Comparison of ENCODE assay signal across 8 mouse cellular contexts in genomic region chr15:77933770-77934169, GRCm38 (mm10). TPM values are rescaled to one million over a fixed set of nuclear protein-coding genes. Genes with fewer than 3 reads are reported as not detected.
A peak's percentile ranks its signal among the peaks of the same experiment; 100 is the strongest.
DNase-seq lines count a peak whose midpoint lies in the region; ATAC-seq and TF ChIP-seq lines count a peak whose summit lies in the region.

No protein-coding gene starts in this region.

- peak overlapping the region; percentile 26 to 49; a peak in 3 of 4 replicates for H3K4me3 ChIP-seq in MEL (ENCODE audit: control insufficient read depth in 1 of 2, insufficient read depth in 1 of 2, low read depth in 2 of 2, low read length in 2 of 2)
- H3K4me3 ChIP-seq in hindbrain, embryonic 11.5 days (ENCODE audit: low read depth, low read length), result no peak overlapping the region
- no peak overlapping the region for H3K4me3 ChIP-seq in lung, embryonic 16.5 days (ENCODE audit: low read length)
- no peak overlapping the region for H3K4me3 ChIP-seq in thymus, adult 2 months (ENCODE audit: control insufficient read depth, insufficient read depth, low read length)

- no peak overlapping the region; the same call in 1 of the 2 replicates for H3K4me2 ChIP-seq in hindbrain, embryonic 11.5 days (replicated peaks; ENCODE audit: low read depth, low read length)
- 0 out of 2 replicates have a peak overlapping the region, but pooled peaks have one; percentile 12 for H3K4me2 ChIP-seq in lung, embryonic 16.5 days (ENCODE audit: low read depth, low read length)

- peak; percentile 67 for TF ChIP-seq RAD21 in MEL (IDR thresholded peaks at IDR 0.05; ENCODE audit: low read depth, low read length)

- TF ChIP-seq POLR2A in MEL (IDR thresholded peaks at IDR 0.05; ENCODE audit: control insufficient read depth in 1 of 2, insufficient read depth in 1 of 2, low read depth in 1 of 2, low read length in 2 of 2, poor library complexity in 1 of 2), result no peak
- no peak for TF ChIP-seq POLR2A in thymus, adult 2 months (IDR thresholded peaks at IDR 0.05; ENCODE audit: control insufficient read depth, extremely low read depth, insufficient read depth, low read length, poor library complexity)

- peaks cover 8% of the 10 kb centered on the region; the same call in 1 of the 2 replicates for H3K79me2 ChIP-seq in MEL (ENCODE audit: control insufficient read depth, insufficient read depth, low read length, poor library complexity)

- H3K9ac ChIP-seq in MEL (ENCODE audit: control insufficient read depth, low read depth, low read length, poor library complexity, severe bottlenecking), result peak overlapping the region; percentile 42
- 0 out of 2 replicates have a peak overlapping the region, but pooled peaks have one; percentile 42 for H3K9ac ChIP-seq in hindbrain, embryonic 11.5 days (ENCODE audit: low read depth, low read length)
- H3K9ac ChIP-seq in lung, embryonic 16.5 days (ENCODE audit: low read length), result no peak overlapping the region

- H3K27me3 ChIP-seq in MEL (ENCODE audit: control insufficient read depth in 1 of 2, insufficient read depth in 2 of 2, low read length in 2 of 2), result no peaks in the 10 kb centered on the region
- no peaks in the 10 kb centered on the region for H3K27me3 ChIP-seq in hindbrain, embryonic 11.5 days (ENCODE audit: control insufficient read depth, insufficient read depth, low read length)
- no peaks in the 10 kb centered on the region for H3K27me3 ChIP-seq in lung, embryonic 16.5 days (ENCODE audit: control insufficient read depth, insufficient read depth, low read depth, low read length)
- H3K27me3 ChIP-seq in thymus, adult 2 months (ENCODE audit: control insufficient read depth, insufficient read depth, low read length), result no peaks in the 10 kb centered on the region

- no peak for TF ChIP-seq EP300 in MEL (IDR thresholded peaks at IDR 0.05; ENCODE audit: low read depth in 1 of 2, low read length in 2 of 2)

- WGBS in hindbrain, embryonic 11.5 days, result under 1% methylated on average over 14 of the region's 14 CpGs
- under 1% methylated on average over 14 of the region's 14 CpGs for WGBS in lung, embryonic 16.5 days
- WGBS in thymus, adult 2 months, result 1% methylated on average over 14 of the region's 14 CpGs

- peaks cover 2 to 28% of the 10 kb centered on the region in 2 experiments for H3K4me1 ChIP-seq in MEL (ENCODE audit: control insufficient read depth in 1 of 2, insufficient read depth in 2 of 2, low read length in 2 of 2)
- H3K4me1 ChIP-seq in hindbrain, embryonic 11.5 days (replicated peaks; ENCODE audit: control insufficient read depth, insufficient read depth, low read length), result peaks cover 3% of the 10 kb centered on the region; the same call in 1 of the 2 replicates
- H3K4me1 ChIP-seq in lung, embryonic 16.5 days (replicated peaks; ENCODE audit: control insufficient read depth, insufficient read depth, low read length), result peaks cover 6% of the 10 kb centered on the region
- H3K4me1 ChIP-seq in thymus, adult 2 months (replicated peaks; ENCODE audit: control insufficient read depth, insufficient read depth, low read length), result peaks cover 8% of the 10 kb centered on the region

- H3K27ac ChIP-seq in MEL (ENCODE audit: control insufficient read depth, low read depth, low read length), result no peak overlapping the region
- H3K27ac ChIP-seq in hindbrain, embryonic 11.5 days (ENCODE audit: low read depth, low read length), result no peak overlapping the region
- H3K27ac ChIP-seq in lung, embryonic 16.5 days (ENCODE audit: low read length), result no peak overlapping the region
- no peak overlapping the region for H3K27ac ChIP-seq in thymus, adult 2 months (ENCODE audit: control insufficient read depth, insufficient read depth, low read length)

- peaks cover 0 to 16% of the 10 kb centered on the region in 2 experiments; a peak in 2 of 4 replicates for H3K36me3 ChIP-seq in MEL (ENCODE audit: control insufficient read depth in 1 of 2, insufficient read depth in 2 of 2, low read length in 2 of 2)
- H3K36me3 ChIP-seq in hindbrain, embryonic 11.5 days (ENCODE audit: control insufficient read depth, insufficient read depth, low read length), result no peaks in the 10 kb centered on the region
- no peaks in the 10 kb centered on the region for H3K36me3 ChIP-seq in lung, embryonic 16.5 days (ENCODE audit: control insufficient read depth, insufficient read depth, low read length)
- H3K36me3 ChIP-seq in thymus, adult 2 months (ENCODE audit: control insufficient read depth, insufficient read depth, low read length), result no peaks in the 10 kb centered on the region

- H3K9me3 ChIP-seq in MEL (replicated peaks; ENCODE audit: insufficient read depth, low read length), result no peaks in the 10 kb centered on the region
- no peaks in the 10 kb centered on the region for H3K9me3 ChIP-seq in hindbrain, embryonic 11.5 days (ENCODE audit: control insufficient read depth, low read length)
- no peaks in the 10 kb centered on the region for H3K9me3 ChIP-seq in lung, embryonic 16.5 days (ENCODE audit: control insufficient read depth, low read length)

- peak; percentile 56; the same call in 1 of the 2 replicates for ATAC-seq in hindbrain, embryonic 11.5 days (ENCODE audit: low FRiP score)
- ATAC-seq in lung, embryonic 16.5 days (ENCODE audit: low read depth), result peak; percentile 41; the same call in 1 of the 2 replicates

- peak; percentile 94 to 95 (median 95) for TF ChIP-seq CTCF in MEL (IDR thresholded peaks at IDR 0.05 in 2 of 3, conservative IDR thresholded peaks at IDR 0.05 in 1 of 3; ENCODE audit: control insufficient read depth in 1 of 3, insufficient read depth in 1 of 3, low read depth in 2 of 3, low read length in 3 of 3, poor library complexity in 1 of 3, severe bottlenecking in 1 of 3)
- TF ChIP-seq CTCF in thymus, adult 2 months (IDR thresholded peaks at IDR 0.05; ENCODE audit: borderline replicate concordance, control insufficient read depth, extremely low read depth, insufficient read depth, low read length, poor library complexity), result peak; percentile 96

- DNase-seq in MEL (ENCODE audit: low read depth, low spot score), result peak; percentile 92
- DNase-seq in cerebellum, adult 9-10 months, result peak; percentile 100
- peak; percentile 94 to 100 for DNase-seq in frontal cortex, adult 2 months (ENCODE audit: extremely low spot score in 1 of 2, low spot score in 1 of 2)
- DNase-seq in hindbrain, embryonic 11.5 days (ENCODE audit: low spot score), result peak; percentile 97
- DNase-seq in layer of hippocampus, adult 9-11 months, result peak; percentile 96
- peak; percentile 87 for DNase-seq in ovary, adult 18-20 months (ENCODE audit: low spot score)
- peak; percentile 92 for DNase-seq in thymus, adult 2 months

TF ChIP-seq in MEL, 35 proteins besides CTCF, POLR2A, EP300 and RAD21 (continues in another document):
- TF ChIP-seq MAFK (IDR thresholded peaks at IDR 0.05; ENCODE audit: borderline replicate concordance, low read depth, low read length) (no peak), E2F4 (IDR thresholded peaks at IDR 0.05; ENCODE audit: borderline replicate concordance, low read depth, low read length) (no peak), GABPA (IDR thresholded peaks at IDR 0.05; ENCODE audit: low read depth, low read length) (no peak), SIN3A (IDR thresholded peaks at IDR 0.05; ENCODE audit: low read length) (peak; percentile 30; the same call in 1 of the 2 replicates), MXI1 (IDR thresholded peaks at IDR 0.05; ENCODE audit: low read depth, low read length) (peak; percentile 42; the same call in 1 of the 2 replicates), HCFC1 (IDR thresholded peaks at IDR 0.05; ENCODE audit: low read depth, low read length) (no peak), ZNF384 (IDR thresholded peaks at IDR 0.05; ENCODE audit: low read depth, low read length) (no peak), TBP (IDR thresholded peaks at IDR 0.05; ENCODE audit: low read depth, low read length) (0 out of 2 replicates have a peak, but pooled peaks have one; percentile 14), JUND (IDR thresholded peaks at IDR 0.05; ENCODE audit: low read depth, low read length) (no peak), NRF1 (IDR thresholded peaks at IDR 0.05; ENCODE audit: insufficient read depth, low read depth, low read length, poor library complexity, severe bottlenecking) (no peak), ETS1 (IDR thresholded peaks at IDR 0.05; ENCODE audit: low read depth, low read length) (no peak), ZC3H11A (IDR thresholded peaks at IDR 0.05; ENCODE audit: low read depth, low read length) (peak; percentile 35; the same call in 1 of the 2 replicates), ELF1 (IDR thresholded peaks at IDR 0.05; ENCODE audit: low read depth, low read length) (peak; percentile 11; the same call in 1 of the 2 replicates), SMC3 (IDR thresholded peaks at IDR 0.05; ENCODE audit: low read depth, low read length) (peak; percentile 65), BHLHE40 (IDR thresholded peaks at IDR 0.05; ENCODE audit: borderline replicate concordance, low read depth, low read length) (peak; percentile 41; the same call in 1 of the 2 replicates)

RNA-seq across cellular contexts. Expression of gene Txn2, which starts 5.0 kb away (rescaled TPM):
- total RNA-seq in MEL (2012; rRNA removed), result 188 and 207 TPM in 2 replicates
- 100 to 1,000 TPM; 114 to 416 TPM for polyA plus RNA-seq in MEL (2012; ENCODE audit: insufficient read depth in 1 of 2, insufficient read length in 2 of 2, low read depth in 1 of 2, low replicate concordance in 2 of 2, missing spikeins in 1 of 2)
- polyA plus RNA-seq in frontal cortex, adult 2 months (2012; rRNA removed), result 198 and 213 TPM in 2 replicates
- 251 and 253 TPM in 2 replicates for polyA plus RNA-seq in hindbrain, embryonic 11.5 days (2014; fragmentation: Nextera tagmentation; extraction: Ambion mirVana)
- polyA plus RNA-seq in lung, embryonic 16.5 days (2015; fragmentation: Nextera tagmentation; extraction: Ambion mirVana), result 182 and 185 TPM in 2 replicates
- polyA plus RNA-seq in thymus, adult 2 months (2012; rRNA removed), result 249 and 253 TPM in 2 replicates

RNA-seq across cellular contexts. Expression of gene Foxred2, which starts 22.8 kb away (rescaled TPM):
- total RNA-seq in MEL (2012; rRNA removed), result 6.3 and 9.9 TPM in 2 replicates
- polyA plus RNA-seq in MEL (2012; ENCODE audit: insufficient read depth in 1 of 2, insufficient read length in 2 of 2, low read depth in 1 of 2, low replicate concordance in 2 of 2, missing spikeins in 1 of 2), result 10 to 100 TPM in 1 of 2 experiments, not detected in 1; 12.2 TPM
- 15.5 and 17.0 TPM in 2 replicates for polyA plus RNA-seq in frontal cortex, adult 2 months (2012; rRNA removed)
- polyA plus RNA-seq in hindbrain, embryonic 11.5 days (2014; fragmentation: Nextera tagmentation; extraction: Ambion mirVana), result 4.4 and 4.6 TPM in 2 replicates
- polyA plus RNA-seq in lung, embryonic 16.5 days (2015; fragmentation: Nextera tagmentation; extraction: Ambion mirVana), result 2.7 and 3.7 TPM in 2 replicates
- polyA plus RNA-seq in thymus, adult 2 months (2012; rRNA removed), result 9.7 and 12.8 TPM in 2 replicates

RNA-seq across cellular contexts. Expression of gene Eif3d, which starts 36.8 kb away (rescaled TPM):
- total RNA-seq in MEL (2012; rRNA removed), result 507 and 521 TPM in 2 replicates
- 100 to 1,000 TPM; 619 to 738 TPM for polyA plus RNA-seq in MEL (2012; ENCODE audit: insufficient read depth in 1 of 2, insufficient read length in 2 of 2, low read depth in 1 of 2, low replicate concordance in 2 of 2, missing spikeins in 1 of 2)
- 111 and 113 TPM in 2 replicates for polyA plus RNA-seq in frontal cortex, adult 2 months (2012; rRNA removed)
- 246 and 250 TPM in 2 replicates for polyA plus RNA-seq in hindbrain, embryonic 11.5 days (2014; fragmentation: Nextera tagmentation; extraction: Ambion mirVana)
- polyA plus RNA-seq in lung, embryonic 16.5 days (2015; fragmentation: Nextera tagmentation; extraction: Ambion mirVana), result 166 and 170 TPM in 2 replicates
- 198 and 205 TPM in 2 replicates for polyA plus RNA-seq in thymus, adult 2 months (2012; rRNA removed)

Comparison
In these comparisons a context has a peak if more than half of its experiments do, and no peak if none do; other contexts are left out.
1. H3K4me3 ChIP-seq: peak in MEL (2 of 2); none in hindbrain, embryonic 11.5 days (single experiment), lung, embryonic 16.5 days (single experiment) and thymus, adult 2 months (single experiment).
2. Peak in every context shown above with its lines, with median percentiles within 50 percentile points of each other: DNase-seq.